Mouse (Mus musculus): Measurements from ENCODE around the gene H2al1f. TPM values are rescaled to one million over a fixed set of nuclear protein-coding genes. Genes with fewer than 3 reads are reported as not detected.
"Not testable (repeated sequence)": the region's sequence is repeated elsewhere in the genome, so short reads cannot be mapped to it uniquely, and the experiment has no call there.

H2al1f gene
- total and polyA plus RNA-seq, 3 experiments = not detected

DNA sequence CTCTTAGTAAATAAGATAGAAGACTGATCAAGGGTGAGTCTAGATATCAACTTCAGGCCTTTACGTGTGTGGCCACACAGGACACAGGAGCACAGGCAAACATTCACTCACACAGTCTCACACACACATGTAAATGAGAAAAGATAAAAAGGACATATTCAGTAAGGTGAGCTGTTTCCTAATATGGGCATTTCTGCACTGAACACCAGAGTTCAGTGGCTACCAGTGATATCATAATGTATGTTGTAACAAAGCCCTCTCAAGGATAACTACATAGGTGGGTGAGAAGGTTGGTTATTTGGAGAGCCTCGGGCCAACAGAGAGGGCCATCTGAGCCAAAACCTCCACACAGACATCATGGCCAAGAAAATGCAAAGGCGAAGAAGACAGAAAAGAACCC, 3.3 kb upstream of the H2al1f start, which contains the start of gene H2al1e:
H2al1e (plus strand) TSS at position 301 of the 400 bp plus-strand sequence.
- not testable (repeated sequence) for H3K4me1 ChIP-seq (ENCODE audit: control insufficient read depth in 1 of 2, insufficient read depth in 2 of 2, low read length in 2 of 2); H3K9me3 ChIP-seq (replicated peaks; ENCODE audit: insufficient read depth, low read length); H3K27ac ChIP-seq (ENCODE audit: control insufficient read depth, low read depth, low read length); H3K27me3 ChIP-seq (ENCODE audit: control insufficient read depth in 1 of 2, insufficient read depth in 2 of 2, low read length in 2 of 2); H3K79me2 ChIP-seq (ENCODE audit: control insufficient read depth, insufficient read depth, low read length, poor library complexity); H3K4me3 ChIP-seq (ENCODE audit: control insufficient read depth in 1 of 2, insufficient read depth in 1 of 2, low read depth in 2 of 2, low read length in 2 of 2); H3K9ac ChIP-seq (ENCODE audit: control insufficient read depth, low read depth, low read length, poor library complexity, severe bottlenecking); DNase-seq (ENCODE audit: low read depth, low spot score); H3K36me3 ChIP-seq (ENCODE audit: control insufficient read depth in 1 of 2, insufficient read depth in 2 of 2, low read length in 2 of 2)

DNA sequence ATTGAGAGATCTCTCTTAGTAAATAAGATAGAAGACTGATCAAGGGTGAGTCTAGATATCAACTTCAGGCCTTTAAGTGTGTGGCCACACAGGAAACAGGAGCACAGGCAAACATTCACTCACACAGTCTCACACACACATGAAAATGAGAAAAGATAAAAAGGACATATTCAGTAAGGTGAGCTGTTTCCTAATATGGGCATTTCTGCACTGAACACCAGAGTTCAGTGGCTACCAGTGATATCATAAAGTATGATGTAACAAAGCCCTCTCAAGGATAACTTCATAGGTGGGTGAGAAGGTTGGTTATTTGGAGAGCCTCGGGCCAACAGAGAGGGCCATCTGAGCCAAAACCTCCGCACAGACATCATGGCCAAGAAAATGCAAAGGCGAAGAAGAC, 3.0 kb downstream of the H2al1f start, which contains the start of gene H2al1g:
H2al1g (plus strand) TSS at position 301 of the 400 bp plus-strand sequence.
- not testable (repeated sequence) for H3K4me3 ChIP-seq (ENCODE audit: control insufficient read depth in 1 of 2, insufficient read depth in 1 of 2, low read depth in 2 of 2, low read length in 2 of 2); H3K79me2 ChIP-seq (ENCODE audit: control insufficient read depth, insufficient read depth, low read length, poor library complexity); H3K27ac ChIP-seq (ENCODE audit: control insufficient read depth, low read depth, low read length); DNase-seq (ENCODE audit: low read depth, low spot score); H3K9ac ChIP-seq (ENCODE audit: control insufficient read depth, low read depth, low read length, poor library complexity, severe bottlenecking); H3K27me3 ChIP-seq (ENCODE audit: control insufficient read depth in 1 of 2, insufficient read depth in 2 of 2, low read length in 2 of 2); H3K4me1 ChIP-seq (ENCODE audit: control insufficient read depth in 1 of 2, insufficient read depth in 2 of 2, low read length in 2 of 2); H3K36me3 ChIP-seq (ENCODE audit: control insufficient read depth in 1 of 2, insufficient read depth in 2 of 2, low read length in 2 of 2); H3K9me3 ChIP-seq (replicated peaks; ENCODE audit: insufficient read depth, low read length)

DNA sequence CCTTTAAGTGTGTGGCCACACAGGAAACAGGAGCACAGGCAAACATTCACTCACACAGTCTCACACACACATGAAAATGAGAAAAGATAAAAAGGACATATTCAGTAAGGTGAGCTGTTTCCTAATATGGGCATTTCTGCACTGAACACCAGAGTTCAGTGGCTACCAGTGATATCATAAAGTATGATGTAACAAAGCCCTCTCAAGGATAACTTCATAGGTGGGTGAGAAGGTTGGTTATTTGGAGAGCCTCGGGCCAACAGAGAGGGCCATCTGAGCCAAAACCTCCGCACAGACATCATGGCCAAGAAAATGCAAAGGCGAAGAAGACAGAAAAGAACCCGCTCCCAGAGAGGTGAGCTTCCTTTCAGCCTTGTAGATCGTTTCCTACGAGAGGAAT, 6.2 kb downstream of the H2al1f start, which contains the start of gene H2al1h:
H2al1h (plus strand) TSS at position 301 of the 400 bp plus-strand sequence.
- H3K27me3 ChIP-seq (ENCODE audit: control insufficient read depth in 1 of 2, insufficient read depth in 2 of 2, low read length in 2 of 2); H3K36me3 ChIP-seq (ENCODE audit: control insufficient read depth in 1 of 2, insufficient read depth in 2 of 2, low read length in 2 of 2); H3K9me3 ChIP-seq (replicated peaks; ENCODE audit: insufficient read depth, low read length); H3K27ac ChIP-seq (ENCODE audit: control insufficient read depth, low read depth, low read length); H3K9ac ChIP-seq (ENCODE audit: control insufficient read depth, low read depth, low read length, poor library complexity, severe bottlenecking); H3K79me2 ChIP-seq (ENCODE audit: control insufficient read depth, insufficient read depth, low read length, poor library complexity); H3K4me1 ChIP-seq (ENCODE audit: control insufficient read depth in 1 of 2, insufficient read depth in 2 of 2, low read length in 2 of 2); H3K4me3 ChIP-seq (ENCODE audit: control insufficient read depth in 1 of 2, insufficient read depth in 1 of 2, low read depth in 2 of 2, low read length in 2 of 2); DNase-seq (ENCODE audit: low read depth, low spot score): not testable (repeated sequence)

DNA sequence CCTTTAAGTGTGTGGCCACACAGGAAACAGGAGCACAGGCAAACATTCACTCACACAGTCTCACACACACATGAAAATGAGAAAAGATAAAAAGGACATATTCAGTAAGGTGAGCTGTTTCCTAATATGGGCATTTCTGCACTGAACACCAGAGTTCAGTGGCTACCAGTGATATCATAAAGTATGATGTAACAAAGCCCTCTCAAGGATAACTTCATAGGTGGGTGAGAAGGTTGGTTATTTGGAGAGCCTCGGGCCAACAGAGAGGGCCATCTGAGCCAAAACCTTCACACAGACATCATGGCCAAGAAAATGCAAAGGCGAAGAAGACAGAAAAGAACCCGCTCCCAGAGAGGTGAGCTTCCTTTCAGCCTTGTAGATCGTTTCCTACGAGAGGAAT, 9.4 kb downstream of the H2al1f start, which contains the start of gene H2al1i:
H2al1i (plus strand) TSS at position 301 of the 400 bp plus-strand sequence.
- DNase-seq (ENCODE audit: low read depth, low spot score); H3K9me3 ChIP-seq (replicated peaks; ENCODE audit: insufficient read depth, low read length); H3K9ac ChIP-seq (ENCODE audit: control insufficient read depth, low read depth, low read length, poor library complexity, severe bottlenecking): not testable (repeated sequence)

DNA sequence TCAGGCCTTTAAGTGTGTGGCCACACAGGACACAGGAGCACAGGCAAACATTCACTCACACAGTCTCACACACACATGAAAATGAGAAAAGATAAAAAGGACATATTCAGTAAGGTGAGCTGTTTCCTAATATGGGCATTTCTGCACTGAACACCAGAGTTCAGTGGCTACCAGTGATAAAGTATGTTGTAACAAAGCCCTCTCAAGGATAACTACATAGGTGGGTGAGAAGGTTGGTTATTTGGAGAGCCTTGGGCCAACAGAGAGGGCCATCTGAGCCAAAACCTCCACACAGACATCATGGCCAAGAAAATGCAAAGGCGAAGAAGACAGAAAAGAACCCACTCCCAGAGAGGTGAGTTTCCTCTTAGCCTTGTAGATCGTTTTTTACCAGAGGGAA, 12.6 kb downstream of the H2al1f start, which contains the start of gene H2al1j:
H2al1j (plus strand) TSS at position 301 of the 400 bp plus-strand sequence.
- H3K9ac ChIP-seq (ENCODE audit: control insufficient read depth, low read depth, low read length, poor library complexity, severe bottlenecking); H3K4me3 ChIP-seq (ENCODE audit: control insufficient read depth in 1 of 2, insufficient read depth in 1 of 2, low read depth in 2 of 2, low read length in 2 of 2); H3K9me3 ChIP-seq (replicated peaks; ENCODE audit: insufficient read depth, low read length); DNase-seq (ENCODE audit: low read depth, low spot score); H3K79me2 ChIP-seq (ENCODE audit: control insufficient read depth, insufficient read depth, low read length, poor library complexity); H3K4me1 ChIP-seq (ENCODE audit: control insufficient read depth in 1 of 2, insufficient read depth in 2 of 2, low read length in 2 of 2); H3K27ac ChIP-seq (ENCODE audit: control insufficient read depth, low read depth, low read length); H3K27me3 ChIP-seq (ENCODE audit: control insufficient read depth in 1 of 2, insufficient read depth in 2 of 2, low read length in 2 of 2); H3K36me3 ChIP-seq (ENCODE audit: control insufficient read depth in 1 of 2, insufficient read depth in 2 of 2, low read length in 2 of 2): not testable (repeated sequence)

More for the DNA sequence above, 9.4 kb downstream of the H2al1f start, which contains the start of gene H2al1i:
- H3K27me3 ChIP-seq (ENCODE audit: control insufficient read depth in 1 of 2, insufficient read depth in 2 of 2, low read length in 2 of 2); H3K4me3 ChIP-seq (ENCODE audit: control insufficient read depth in 1 of 2, insufficient read depth in 1 of 2, low read depth in 2 of 2, low read length in 2 of 2); H3K79me2 ChIP-seq (ENCODE audit: control insufficient read depth, insufficient read depth, low read length, poor library complexity); H3K36me3 ChIP-seq (ENCODE audit: control insufficient read depth in 1 of 2, insufficient read depth in 2 of 2, low read length in 2 of 2); H3K4me1 ChIP-seq (ENCODE audit: control insufficient read depth in 1 of 2, insufficient read depth in 2 of 2, low read length in 2 of 2); H3K27ac ChIP-seq (ENCODE audit: control insufficient read depth, low read depth, low read length): not testable (repeated sequence)
